Mouse (Mus musculus): ENCODE data around the gene Rnf34.

The Rnf34 gene

GRCm38 (mm10) chr5:122849521-122850318 is at the start of gene Rnf34:
Rnf34 (plus strand) TSS chr5:122850048.
- peak; percentile 100 for DNase-seq

- DNase-seq: no peak
Measured at GRCm38 (mm10) chr5:122800345-122801010, 49.4 kb upstream of the Rnf34 start.

GRCm38 (mm10) chr5:122801684-122802083 is 48.2 kb upstream of the Rnf34 start:
- DNase-seq: no peak

GRCm38 (mm10) chr5:122802706-122803105 is 47.1 kb upstream of the Rnf34 start:
- DNase-seq: no peak

- no peak for DNase-seq
Measured at GRCm38 (mm10) chr5:122805503-122805902, 44.3 kb upstream of the Rnf34 start.

GRCm38 (mm10) chr5:122811364-122812079 is 38.3 kb upstream of the Rnf34 start:
- DNase-seq: peak; percentile 92

GRCm38 (mm10) chr5:122812699-122813098 is 37.1 kb upstream of the Rnf34 start:
- DNase-seq: peak; percentile 74

- DNase-seq: peak; percentile 100
Measured at GRCm38 (mm10) chr5:122820777-122821523, 28.9 kb upstream of the Rnf34 start, which contains the start of gene Anapc5. Anapc5 (minus strand) TSS chr5:122821339.

- DNase-seq: no peak
Measured at GRCm38 (mm10) chr5:122821524-122821885, 28.3 kb upstream of the Rnf34 start.

GRCm38 (mm10) chr5:122822441-122822840 is 27.4 kb upstream of the Rnf34 start:
- DNase-seq: peak; percentile 36

GRCm38 (mm10) chr5:122823976-122824375 is 25.9 kb upstream of the Rnf34 start:
- peak; percentile 65 for DNase-seq

GRCm38 (mm10) chr5:122824450-122824849 is 25.4 kb upstream of the Rnf34 start:
- peak; percentile 52 for DNase-seq

GRCm38 (mm10) chr5:122825099-122825498 is 24.7 kb upstream of the Rnf34 start:
- DNase-seq: peak; percentile 56

GRCm38 (mm10) chr5:122832536-122832935 is 17.3 kb upstream of the Rnf34 start:
- DNase-seq: peak; percentile 24

GRCm38 (mm10) chr5:122832996-122833395 is 16.9 kb upstream of the Rnf34 start:
- peak; percentile 61 for DNase-seq

- peak; percentile 49 for DNase-seq
Measured at GRCm38 (mm10) chr5:122841126-122841525, 8.7 kb upstream of the Rnf34 start.

- DNase-seq: peak; percentile 35
Measured at GRCm38 (mm10) chr5:122843799-122844198, 6.0 kb upstream of the Rnf34 start.

- no peak for DNase-seq
Measured at GRCm38 (mm10) chr5:122850319-122851002, 613 bp downstream of the Rnf34 start.

- no peak for DNase-seq
Measured at GRCm38 (mm10) chr5:122852611-122853010, 2.8 kb downstream of the Rnf34 start.

- no peak for DNase-seq
Measured at GRCm38 (mm10) chr5:122855858-122856257, 6.0 kb downstream of the Rnf34 start.

GRCm38 (mm10) chr5:122863053-122863452 is 13.2 kb downstream of the Rnf34 start:
- peak; percentile 69 for DNase-seq

- DNase-seq: no peak
Measured at GRCm38 (mm10) chr5:122872626-122873025, 22.8 kb downstream of the Rnf34 start.

All from heart, adult 11 months (tissue).